Mouse (Mus musculus) heart, embryonic 15.5 days (tissue): ENCODE results near the gene Lpin2. TPM values are rescaled to one million over a fixed set of nuclear protein-coding genes. Genes with fewer than 3 reads are reported as not detected.

Experiments used
- ATAC-seq: fragments of 200-750 bp; cut with Nextera tagmentation; replicated peaks from 2 replicates; pipeline ENCODE4 v1.8.0; 2017; ENCODE audit warnings: low read depth, moderate TSS enrichment; ENCODE audit not compliant: insufficient number of reproducible peaks, insufficient read depth, low FRiP score
- H3K27ac ChIP-seq: fragments of 300-500 bp; sonication (generic); 2 replicates; pipeline ENCODE4 v1.5.1; 2015; ENCODE audit warnings: mild to moderate bottlenecking, inconsistent platforms
- H3K27me3 ChIP-seq: fragments of 300-500 bp; sonication (generic); 2 replicates; pipeline ENCODE4 v1.6.1; 2015; ENCODE audit warnings: inconsistent platforms
- H3K36me3 ChIP-seq: fragments of 300-500 bp; sonication (generic); 2 replicates; pipeline ENCODE4 v1.6.1; 2015; ENCODE audit warnings: mild to moderate bottlenecking, inconsistent platforms
- H3K4me1 ChIP-seq: fragments of 300-500 bp; sonication (generic); replicated peaks from 2 replicates; pipeline ENCODE4 v1.6.1; 2015; ENCODE audit warnings: inconsistent platforms
- H3K4me2 ChIP-seq: fragments of 300-500 bp; sonication (generic); 2 replicates; pipeline ENCODE4 v1.6.1; 2015; ENCODE audit warnings: inconsistent platforms, mild to moderate bottlenecking, moderate library complexity
- H3K4me3 ChIP-seq: fragments of 300-500 bp; sonication (generic); 2 replicates; pipeline ENCODE4 v1.5.1; 2015; ENCODE audit warnings: mild to moderate bottlenecking, inconsistent platforms
- H3K9ac ChIP-seq: fragments of 300-500 bp; sonication (generic); 2 replicates; pipeline ENCODE4 v1.6.1; 2015; ENCODE audit warnings: mild to moderate bottlenecking, inconsistent platforms
- H3K9me3 ChIP-seq: fragments of 300-500 bp; sonication (generic); replicated peaks from 2 replicates; pipeline ENCODE4 v1.6.1; 2016; ENCODE audit warnings: inconsistent platforms
- WGBS: fragments of 180-500 bp; shearing (Covaris S2); methylation state at CpG from one replicate; pipeline ENCODE4 v1.1.7; 2015; ENCODE audit warnings: mixed read lengths; 5-methylcytosine and 5-hydroxymethylcytosine counted together
- polyA plus RNA-seq: library from polyadenylated mRNA; unstranded; fragments of >200 nt; fragmentation: Nextera tagmentation; extraction: Ambion mirVana; gene quantifications from 2 replicates; pipeline ENCODE4 v1.2.1, GENCODE M21; 2015

Gene Lpin2
- polyA plus RNA-seq, 1 experiment from 2014 or later, result 12.3 TPM

GRCm38 (mm10) chr17:71191063-71191462, 8.7 kb downstream of the Lpin2 start:
- H3K27ac ChIP-seq, result no peak overlapping the region
- WGBS, result 92% methylated on average over 2 of the region's 2 CpGs
- no peak overlapping the region for H3K9ac ChIP-seq

GRCm38 (mm10) chr17:71191651-71192419, 9.5 kb downstream of the Lpin2 start:
- Histone ChIP-seq H3K36me3 (no peaks in the 10 kb centered on the region), H3K4me3 (no peak overlapping the region), H3K4me2 (no peak overlapping the region), H3K9me3 (no peaks in the 10 kb centered on the region), H3K9ac (no peak overlapping the region), H3K27ac (no peak overlapping the region), H3K4me1 (peaks cover 14% of the 10 kb centered on the region), H3K27me3 (no peaks in the 10 kb centered on the region)
- 79% methylated on average over 8 of the region's 8 CpGs for WGBS
- ATAC-seq, result no peak

More at GRCm38 (mm10) chr17:71191063-71191462, 8.7 kb downstream of the Lpin2 start:
- H3K27me3 ChIP-seq, result no peaks in the 10 kb centered on the region
- H3K4me2 ChIP-seq, result no peak overlapping the region
- no peaks in the 10 kb centered on the region for H3K9me3 ChIP-seq
- no peak for ATAC-seq
- peaks cover 17% of the 10 kb centered on the region for H3K4me1 ChIP-seq
- no peaks in the 10 kb centered on the region for H3K36me3 ChIP-seq
- no peak overlapping the region for H3K4me3 ChIP-seq

- Histone ChIP-seq H3K9ac (no peak overlapping the region), H3K4me2 (no peak overlapping the region), H3K27me3 (no peaks in the 10 kb centered on the region), H3K4me1 (peaks cover 14% of the 10 kb centered on the region), H3K36me3 (no peaks in the 10 kb centered on the region), H3K9me3 (no peaks in the 10 kb centered on the region), H3K4me3 (no peak overlapping the region), H3K27ac (no peak overlapping the region)
- ATAC-seq, result no peak
- WGBS, result 93% methylated on average over 1 of the region's 1 CpGs
Observed at GRCm38 (mm10) chr17:71193019-71193418, 10.7 kb downstream of the Lpin2 start.

- Histone ChIP-seq H3K9me3 (no peaks in the 10 kb centered on the region), H3K4me2 (no peak overlapping the region), H3K9ac (no peak overlapping the region), H3K4me1 (peaks cover 14% of the 10 kb centered on the region), H3K4me3 (no peak overlapping the region), H3K27ac (no peak overlapping the region), H3K36me3 (no peaks in the 10 kb centered on the region), H3K27me3 (no peaks in the 10 kb centered on the region)
- WGBS, result 93% methylated on average over 1 of the region's 1 CpGs
- no peak for ATAC-seq
Observed at GRCm38 (mm10) chr17:71193485-71193884, 11.1 kb downstream of the Lpin2 start.

- H3K9ac ChIP-seq, result no peak overlapping the region
Observed at GRCm38 (mm10) chr17:71194906-71195632, 12.7 kb downstream of the Lpin2 start.

GRCm38 (mm10) chr17:71195633-71196391, 13.5 kb downstream of the Lpin2 start:
- H3K27ac ChIP-seq, result no peak overlapping the region

More at GRCm38 (mm10) chr17:71194906-71195632, 12.7 kb downstream of the Lpin2 start:
- no peaks in the 10 kb centered on the region for H3K36me3 ChIP-seq
- H3K27me3 ChIP-seq, result no peaks in the 10 kb centered on the region
- 57% methylated on average over 3 of the region's 3 CpGs for WGBS
- peak overlapping the region; percentile 34; the same call in 1 of the 2 replicates for H3K4me3 ChIP-seq
- peaks cover 18% of the 10 kb centered on the region for H3K4me1 ChIP-seq
- no peak overlapping the region for H3K27ac ChIP-seq
- ATAC-seq, result no peak; the same call in 1 of the 2 replicates
- H3K9me3 ChIP-seq, result no peaks in the 10 kb centered on the region
- peak overlapping the region; percentile 61 for H3K4me2 ChIP-seq

GRCm38 (mm10) chr17:71196415-71196814, 14.1 kb downstream of the Lpin2 start:
- Histone ChIP-seq H3K9ac (no peak overlapping the region), H3K4me1 (peaks cover 16% of the 10 kb centered on the region), H3K9me3 (no peaks in the 10 kb centered on the region), H3K27me3 (no peaks in the 10 kb centered on the region), H3K4me2 (no peak overlapping the region), H3K36me3 (no peaks in the 10 kb centered on the region), H3K27ac (no peak overlapping the region), H3K4me3 (no peak overlapping the region)
- no peak for ATAC-seq
- WGBS, result 63% methylated on average over 3 of the region's 3 CpGs

More at GRCm38 (mm10) chr17:71195633-71196391, 13.5 kb downstream of the Lpin2 start:
- Histone ChIP-seq H3K4me2 (peak overlapping the region; percentile 61), H3K4me3 (peak overlapping the region; percentile 34), H3K27me3 (no peaks in the 10 kb centered on the region), H3K4me1 (peaks cover 16% of the 10 kb centered on the region), H3K9me3 (no peaks in the 10 kb centered on the region), H3K36me3 (no peaks in the 10 kb centered on the region), H3K9ac (no peak overlapping the region)
- WGBS, result 19% methylated on average over 10 of the region's 10 CpGs
- 0 out of 2 replicates have a peak, but pooled peaks have one; percentile 31 for ATAC-seq

GRCm38 (mm10) chr17:71199346-71199745, 17.0 kb downstream of the Lpin2 start:
- 65% methylated on average over 3 of the region's 3 CpGs for WGBS
- no peak overlapping the region for H3K9ac ChIP-seq
- H3K4me2 ChIP-seq, result no peak overlapping the region
- H3K27me3 ChIP-seq, result no peaks in the 10 kb centered on the region
- no peaks in the 10 kb centered on the region for H3K36me3 ChIP-seq
- H3K4me1 ChIP-seq, result peaks cover 14% of the 10 kb centered on the region
- H3K9me3 ChIP-seq, result no peaks in the 10 kb centered on the region
- no peak overlapping the region for H3K4me3 ChIP-seq
- H3K27ac ChIP-seq, result no peak overlapping the region
- ATAC-seq, result no peak

GRCm38 (mm10) chr17:71202136-71202535, 19.8 kb downstream of the Lpin2 start:
- ATAC-seq, result no peak
- no peak overlapping the region for H3K27ac ChIP-seq
- no peak overlapping the region for H3K4me2 ChIP-seq
- 80% methylated on average over 4 of the region's 4 CpGs for WGBS
- no peak overlapping the region for H3K4me3 ChIP-seq
- H3K36me3 ChIP-seq, result no peaks in the 10 kb centered on the region
- peaks cover 12% of the 10 kb centered on the region for H3K4me1 ChIP-seq
- H3K27me3 ChIP-seq, result no peaks in the 10 kb centered on the region
- no peak overlapping the region for H3K9ac ChIP-seq
- H3K9me3 ChIP-seq, result no peaks in the 10 kb centered on the region

GRCm38 (mm10) chr17:71203998-71204808, 21.8 kb downstream of the Lpin2 start:
- ATAC-seq, result no peak
- no peak overlapping the region for H3K9ac ChIP-seq
- 80% methylated on average over 9 of the region's 9 CpGs for WGBS
- peaks cover 3% of the 10 kb centered on the region; the same call in 1 of the 2 replicates for H3K9me3 ChIP-seq
- peaks cover 4% of the 10 kb centered on the region; the same call in 1 of the 2 replicates for H3K36me3 ChIP-seq
- no peaks in the 10 kb centered on the region for H3K27me3 ChIP-seq
- no peak overlapping the region for H3K4me2 ChIP-seq
- no peak overlapping the region for H3K4me3 ChIP-seq
- no peak overlapping the region for H3K27ac ChIP-seq
- peaks cover 8% of the 10 kb centered on the region; the same call in 1 of the 2 replicates for H3K4me1 ChIP-seq
